Mouse (Mus musculus) lung, embryonic 15.5 days (tissue): ENCODE measurements around the gene Scaf4. TPM values are rescaled to one million over a fixed set of nuclear protein-coding genes. Genes with fewer than 3 reads are reported as not detected.
A peak's percentile ranks its signal among the peaks of the same experiment; 100 is the strongest.

Experiments
- ATAC-seq: fragments of 200-750 bp; cut with Nextera tagmentation; 2 replicates; pipeline ENCODE4 v1.8.0; 2017; ENCODE audit warnings: moderate number of reproducible peaks, borderline replicate concordance; ENCODE audit not compliant: low FRiP score, low TSS enrichment; ENCODE audit errors: extremely low read depth
- H3K27ac ChIP-seq: fragments of 300-500 bp; sonication (generic); 2 replicates; pipeline ENCODE4 v1.5.1; 2015; ENCODE audit warnings: moderate library complexity, mild to moderate bottlenecking, inconsistent platforms
- H3K27me3 ChIP-seq: fragments of 300-500 bp; sonication (generic); 2 replicates; pipeline ENCODE4 v1.6.1; 2015; ENCODE audit warnings: inconsistent platforms
- H3K36me3 ChIP-seq: fragments of 300-500 bp; sonication (generic); 2 replicates; pipeline ENCODE4 v1.6.1; 2015; ENCODE audit warnings: inconsistent platforms
- H3K4me1 ChIP-seq: fragments of 300-500 bp; sonication (generic); 2 replicates; pipeline ENCODE4 v1.6.1; 2015; ENCODE audit warnings: inconsistent platforms
- H3K4me2 ChIP-seq: fragments of 300-500 bp; sonication (generic); 2 replicates; pipeline ENCODE4 v1.6.1; 2015; ENCODE audit warnings: inconsistent platforms, mild to moderate bottlenecking, moderate library complexity
- H3K4me3 ChIP-seq: fragments of 300-500 bp; sonication (generic); 2 replicates; pipeline ENCODE4 v1.5.1; 2015; ENCODE audit warnings: mild to moderate bottlenecking, inconsistent platforms
- H3K9ac ChIP-seq: fragments of 300-500 bp; sonication (generic); 2 replicates; pipeline ENCODE4 v1.6.1; 2015; ENCODE audit warnings: inconsistent platforms
- H3K9me3 ChIP-seq: fragments of 300-500 bp; sonication (generic); 2 replicates; pipeline ENCODE4 v1.6.1; 2016; ENCODE audit warnings: inconsistent platforms
- WGBS: fragments of 180-500 bp; shearing (Covaris S2); methylation state at CpG from one replicate; pipeline ENCODE4 v1.1.7; 2015; 5-methylcytosine and 5-hydroxymethylcytosine counted together
- polyA plus RNA-seq: library from polyadenylated mRNA; unstranded; fragments of >200 nt; fragmentation: Nextera tagmentation; extraction: Ambion mirVana; gene quantifications from 2 replicates; pipeline ENCODE4 v1.2.1, GENCODE M21; 2015

Scaf4 gene
- polyA plus RNA-seq, 1 experiment from 2014 or later = 25.7 TPM

GRCm38 (mm10) chr16:90187453-90187852 lies 96.8 kb downstream of the Scaf4 start:
- ATAC-seq = peak; percentile 37; the same call in 1 of the 2 replicates
- Histone ChIP-seq H3K9ac (no peak overlapping the region), H3K36me3 (no peaks in the 10 kb centered on the region), H3K4me3 (no peak overlapping the region), H3K4me1 (peaks cover 5% of the 10 kb centered on the region; the same call in 1 of the 2 replicates), H3K9me3 (no peaks in the 10 kb centered on the region), H3K27ac (no peak overlapping the region), H3K27me3 (no peaks in the 10 kb centered on the region), H3K4me2 (0 out of 2 replicates have a peak overlapping the region, but pooled peaks have one; percentile 18)
- 16% methylated on average over 13 of the region's 13 CpGs for WGBS

GRCm38 (mm10) chr16:90185928-90186588 lies 98.2 kb downstream of the Scaf4 start:
- no peaks in the 10 kb centered on the region for H3K36me3 ChIP-seq
- H3K4me1 ChIP-seq = peaks cover 5% of the 10 kb centered on the region; the same call in 1 of the 2 replicates
- H3K4me2 ChIP-seq = no peak overlapping the region
- WGBS = 45% methylated on average over 8 of the region's 8 CpGs
- no peaks in the 10 kb centered on the region for H3K9me3 ChIP-seq
- no peaks in the 10 kb centered on the region for H3K27me3 ChIP-seq
- ATAC-seq = peak; percentile 37; the same call in 1 of the 2 replicates
- H3K9ac ChIP-seq = no peak overlapping the region
- H3K27ac ChIP-seq = no peak overlapping the region
- H3K4me3 ChIP-seq = no peak overlapping the region

GRCm38 (mm10) chr16:90184135-90184534 lies 100.2 kb downstream of the Scaf4 start:
- 79% methylated on average over 6 of the region's 6 CpGs for WGBS

GRCm38 (mm10) chr16:90181673-90182072 lies 102.6 kb downstream of the Scaf4 start:
- ATAC-seq = no peak
- Histone ChIP-seq H3K9ac (no peak overlapping the region), H3K4me1 (peaks cover 2% of the 10 kb centered on the region; the same call in 1 of the 2 replicates), H3K27me3 (no peaks in the 10 kb centered on the region), H3K36me3 (no peaks in the 10 kb centered on the region), H3K27ac (no peak overlapping the region), H3K4me2 (no peak overlapping the region), H3K4me3 (no peak overlapping the region), H3K9me3 (no peaks in the 10 kb centered on the region)
- WGBS = 78% methylated on average over 8 of the region's 8 CpGs

More at GRCm38 (mm10) chr16:90184135-90184534, 100.2 kb downstream of the Scaf4 start:
- H3K27me3 ChIP-seq = no peaks in the 10 kb centered on the region
- no peaks in the 10 kb centered on the region for H3K36me3 ChIP-seq
- H3K27ac ChIP-seq = no peak overlapping the region
- H3K9ac ChIP-seq = no peak overlapping the region
- no peak overlapping the region for H3K4me2 ChIP-seq
- peaks cover 5% of the 10 kb centered on the region; the same call in 1 of the 2 replicates for H3K4me1 ChIP-seq
- H3K4me3 ChIP-seq = no peak overlapping the region
- H3K9me3 ChIP-seq = no peaks in the 10 kb centered on the region
- no peak for ATAC-seq

- 78% methylated on average over 6 of the region's 6 CpGs for WGBS
- no peak overlapping the region for H3K4me2 ChIP-seq
These were observed 103.3 kb downstream of the Scaf4 start for GRCm38 (mm10) chr16:90180975-90181374.

GRCm38 (mm10) chr16:90179892-90180291 lies 104.4 kb downstream of the Scaf4 start:
- Histone ChIP-seq H3K4me2 (no peak overlapping the region), H3K36me3 (no peaks in the 10 kb centered on the region), H3K4me3 (no peak overlapping the region), H3K4me1 (peaks cover 7% of the 10 kb centered on the region; the same call in 1 of the 2 replicates), H3K9me3 (no peaks in the 10 kb centered on the region), H3K9ac (no peak overlapping the region), H3K27ac (no peak overlapping the region), H3K27me3 (no peaks in the 10 kb centered on the region)
- ATAC-seq = 0 out of 2 replicates have a peak, but pooled peaks have one; percentile 17
- WGBS = 57% methylated on average over 5 of the region's 5 CpGs

More at GRCm38 (mm10) chr16:90180975-90181374, 103.3 kb downstream of the Scaf4 start:
- no peak overlapping the region for H3K4me3 ChIP-seq
- H3K27ac ChIP-seq = no peak overlapping the region
- no peaks in the 10 kb centered on the region for H3K36me3 ChIP-seq
- no peak for ATAC-seq
- no peaks in the 10 kb centered on the region for H3K27me3 ChIP-seq
- peaks cover 7% of the 10 kb centered on the region; the same call in 1 of the 2 replicates for H3K4me1 ChIP-seq
- no peak overlapping the region for H3K9ac ChIP-seq
- no peaks in the 10 kb centered on the region for H3K9me3 ChIP-seq

DNA sequence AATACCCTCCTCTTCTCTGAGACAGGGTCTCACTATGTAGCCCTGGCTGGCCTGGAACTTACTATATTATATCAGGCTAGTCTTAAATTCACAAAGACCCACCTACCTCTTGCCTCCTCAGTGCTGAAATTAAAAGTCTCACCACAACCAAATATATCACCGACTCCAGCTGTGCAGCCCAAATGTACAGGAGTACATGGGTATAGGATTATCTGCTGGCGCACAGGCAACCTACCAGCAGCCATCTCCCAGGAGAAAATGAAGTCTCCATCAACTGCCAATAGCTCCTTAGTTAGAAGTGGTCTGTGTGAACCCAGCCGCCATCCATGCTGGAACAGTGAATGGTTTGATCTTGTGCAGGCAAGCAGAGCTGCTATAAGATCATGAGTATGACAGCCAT lies 105.9 kb downstream of the Scaf4 start:
- no peak overlapping the region for H3K9ac ChIP-seq
- H3K4me3 ChIP-seq = no peak overlapping the region
- no peak overlapping the region for H3K4me2 ChIP-seq
- WGBS = 90% methylated on average over 3 of the region's 3 CpGs
- H3K4me1 ChIP-seq = peaks cover 7% of the 10 kb centered on the region; the same call in 1 of the 2 replicates
- no peaks in the 10 kb centered on the region for H3K9me3 ChIP-seq
- H3K27me3 ChIP-seq = no peaks in the 10 kb centered on the region
- H3K36me3 ChIP-seq = no peaks in the 10 kb centered on the region
- H3K27ac ChIP-seq = no peak overlapping the region
- no peak for ATAC-seq

- H3K4me1 ChIP-seq = peaks cover 7% of the 10 kb centered on the region; the same call in 1 of the 2 replicates
- ATAC-seq = no peak
- H3K4me2 ChIP-seq = no peak overlapping the region
- 52% methylated on average over 8 of the region's 8 CpGs for WGBS
- no peak overlapping the region for H3K4me3 ChIP-seq
- no peaks in the 10 kb centered on the region for H3K27me3 ChIP-seq
- H3K27ac ChIP-seq = no peak overlapping the region
- no peaks in the 10 kb centered on the region for H3K9me3 ChIP-seq
- no peak overlapping the region for H3K9ac ChIP-seq
- H3K36me3 ChIP-seq = no peaks in the 10 kb centered on the region
These were observed 106.9 kb downstream of the Scaf4 start for GRCm38 (mm10) chr16:90177425-90177824.

DNA sequence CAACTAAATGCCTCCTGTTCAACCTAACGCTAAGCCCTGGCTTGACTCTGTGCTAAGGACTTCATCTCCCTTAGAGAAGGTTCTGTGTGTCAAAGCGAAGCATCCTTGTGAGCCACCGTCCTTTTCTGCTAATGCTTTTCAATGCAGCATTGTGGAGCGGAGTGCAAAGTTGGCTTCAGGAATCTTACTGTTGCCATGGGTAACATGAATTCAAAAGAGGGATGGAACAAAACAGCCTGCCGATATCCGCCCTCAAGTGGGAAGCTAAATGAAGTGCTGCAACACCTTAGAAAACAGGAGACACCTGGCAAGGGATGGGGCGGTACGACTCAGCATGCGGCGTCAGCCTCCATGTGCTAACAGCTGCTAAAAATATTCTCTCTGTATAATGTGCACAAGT lies 107.8 kb downstream of the Scaf4 start:
- H3K27ac ChIP-seq = no peak overlapping the region
- no peak overlapping the region for H3K9ac ChIP-seq
- H3K27me3 ChIP-seq = no peaks in the 10 kb centered on the region
- no peaks in the 10 kb centered on the region for H3K36me3 ChIP-seq
- H3K4me1 ChIP-seq = peaks cover 7% of the 10 kb centered on the region; the same call in 1 of the 2 replicates
- ATAC-seq = no peak
- H3K4me3 ChIP-seq = no peak overlapping the region
- H3K4me2 ChIP-seq = no peak overlapping the region
- no peaks in the 10 kb centered on the region for H3K9me3 ChIP-seq
- 39% methylated on average over 10 of the region's 10 CpGs for WGBS

Other genes with a start within 250 kb of the Scaf4 start
- gene Tiam1, start 140.7 kb downstream of the Scaf4 start, polyA plus RNA-seq = 10.8 and 13.6 TPM in 2 replicates
- gene Sod1, start 63.7 kb downstream of the Scaf4 start, polyA plus RNA-seq = 1,192 and 1,274 TPM in 2 replicates
- gene Hunk, start 101.5 kb upstream of the Scaf4 start, polyA plus RNA-seq = 14.8 and 16.6 TPM in 2 replicates